Mouse (Mus musculus) heart, embryonic 10.5 days (tissue): ENCODE results near the gene Lmntd1. TPM values are rescaled to one million over a fixed set of nuclear protein-coding genes. Genes with fewer than 3 reads are reported as not detected.
"Not testable (repeated sequence)": the region's sequence is repeated elsewhere in the genome, so short reads cannot be mapped to it uniquely, and the experiment has no call there.

Experiments used
- DNase-seq: peaks from one replicate; pipeline ENCODE4 v3.0.0-alpha.2; 2017; ENCODE audit warnings: low spot score
- H3K27ac ChIP-seq: fragments of 300-500 bp; sonication (generic); 2 replicates; pipeline ENCODE4 v1.5.1; 2016; ENCODE audit warnings: mild to moderate bottlenecking
- H3K27me3 ChIP-seq: fragments of 300-500 bp; sonication (generic); 2 replicates; pipeline ENCODE4 v1.6.1; 2016; ENCODE audit warnings: mild to moderate bottlenecking; ENCODE audit not compliant: poor library complexity, insufficient read depth, severe bottlenecking
- H3K36me3 ChIP-seq: fragments of 300-500 bp; sonication (generic); 2 replicates; pipeline ENCODE4 v1.6.1; 2016; ENCODE audit warnings: mild to moderate bottlenecking, moderate library complexity
- H3K4me1 ChIP-seq: fragments of 300-500 bp; sonication (generic); 2 replicates; pipeline ENCODE4 v1.6.1; 2016; ENCODE audit warnings: mild to moderate bottlenecking
- H3K4me3 ChIP-seq: fragments of 300-500 bp; sonication (generic); 2 replicates; pipeline ENCODE4 v1.5.1; 2016; ENCODE audit warnings: mild to moderate bottlenecking, moderate library complexity
- H3K9me3 ChIP-seq: fragments of 300-500 bp; sonication (generic); 2 replicates; pipeline ENCODE4 v1.6.1; 2016; ENCODE audit warnings: mild to moderate bottlenecking, moderate library complexity
- WGBS: fragments of 180-500 bp; shearing (Covaris S2); methylation state at CpG from one replicate; pipeline ENCODE4 v1.1.7; 2016; 5-methylcytosine and 5-hydroxymethylcytosine counted together
- polyA plus RNA-seq: library from polyadenylated mRNA; unstranded; fragments of >200 nt; fragmentation: Nextera tagmentation; extraction: Ambion mirVana; gene quantifications from 2 replicates; pipeline ENCODE4 v1.2.1, GENCODE M21; 2016

Gene Lmntd1
- polyA plus RNA-seq, 1 experiment from 2014 or later: 2.3 TPM

GRCm38 (mm10) chr6:145346305-145346704, 267.8 kb downstream of the Lmntd1 start:
- DNase-seq: no peak
- Histone ChIP-seq H3K36me3 (no peaks in the 10 kb centered on the region), H3K4me1 (peaks cover 11% of the 10 kb centered on the region; the same call in 1 of the 2 replicates), H3K4me3 (no peak overlapping the region), H3K9me3 (no peaks in the 10 kb centered on the region), H3K27ac (no peak overlapping the region), H3K27me3 (no peaks in the 10 kb centered on the region)
- 84% methylated on average over 8 of the region's 8 CpGs for WGBS

- Histone ChIP-seq H3K9me3 (no peaks in the 10 kb centered on the region), H3K27ac (no peak overlapping the region), H3K4me3 (no peak overlapping the region), H3K4me1 (peaks cover 4% of the 10 kb centered on the region), H3K36me3 (no peaks in the 10 kb centered on the region), H3K27me3 (no peaks in the 10 kb centered on the region)
- no peak for DNase-seq
- 73% methylated on average over 2 of the region's 2 CpGs for WGBS
Observed at GRCm38 (mm10) chr6:145344719-145345118, 269.4 kb downstream of the Lmntd1 start.

GRCm38 (mm10) chr6:145343457-145343856, 270.7 kb downstream of the Lmntd1 start:
- no peak for DNase-seq
- no peak overlapping the region for H3K4me3 ChIP-seq
- peaks cover 14% of the 10 kb centered on the region for H3K4me1 ChIP-seq
- no peaks in the 10 kb centered on the region for H3K36me3 ChIP-seq
- no peaks in the 10 kb centered on the region for H3K9me3 ChIP-seq
- H3K27me3 ChIP-seq: peaks cover 10% of the 10 kb centered on the region
- H3K27ac ChIP-seq: no peak overlapping the region
- WGBS: 73% methylated on average over 1 of the region's 1 CpGs

GRCm38 (mm10) chr6:145342836-145343235, 271.3 kb downstream of the Lmntd1 start:
- Histone ChIP-seq H3K36me3 (no peaks in the 10 kb centered on the region), H3K9me3 (no peaks in the 10 kb centered on the region), H3K4me3 (no peak overlapping the region), H3K27ac (no peak overlapping the region), H3K27me3 (peaks cover 16% of the 10 kb centered on the region), H3K4me1 (peaks cover 14% of the 10 kb centered on the region)
- 81% methylated on average over 11 of the region's 11 CpGs for WGBS
- no peak for DNase-seq

- Histone ChIP-seq H3K4me1 (peaks cover 20% of the 10 kb centered on the region), H3K9me3 (no peaks in the 10 kb centered on the region), H3K27me3 (peaks cover 28% of the 10 kb centered on the region), H3K27ac (peak overlapping the region; percentile 85), H3K4me3 (peak overlapping the region; percentile 59), H3K36me3 (no peaks in the 10 kb centered on the region)
- WGBS: under 1% methylated on average over 33 of the region's 33 CpGs
- peak; percentile 92 for DNase-seq
Observed at GRCm38 (mm10) chr6:145341301-145342193, 272.6 kb downstream of the Lmntd1 start.

- Histone ChIP-seq H3K27me3 (peaks cover 31% of the 10 kb centered on the region), H3K36me3 (no peaks in the 10 kb centered on the region), H3K4me1 (peaks cover 29% of the 10 kb centered on the region), H3K27ac (peak overlapping the region; percentile 85), H3K4me3 (peak overlapping the region; percentile 59), H3K9me3 (no peaks in the 10 kb centered on the region)
- under 1% methylated on average over 36 of the region's 37 CpGs for WGBS
- DNase-seq: peak; percentile 99
Observed at GRCm38 (mm10) chr6:145340657-145341146, 273.4 kb downstream of the Lmntd1 start.

GRCm38 (mm10) chr6:145339956-145340656, 274.0 kb downstream of the Lmntd1 start:
- H3K9me3 ChIP-seq: no peaks in the 10 kb centered on the region
- peak overlapping the region; percentile 59 for H3K4me3 ChIP-seq
- H3K4me1 ChIP-seq: peaks cover 33% of the 10 kb centered on the region
- H3K27me3 ChIP-seq: peaks cover 31% of the 10 kb centered on the region
- DNase-seq: peak; percentile 84
- under 1% methylated on average over 21 of the region's 21 CpGs for WGBS
- H3K27ac ChIP-seq: peak overlapping the region; percentile 85
- H3K36me3 ChIP-seq: no peaks in the 10 kb centered on the region

GRCm38 (mm10) chr6:145338571-145339294, 275.4 kb downstream of the Lmntd1 start:
- no peak for DNase-seq
- peaks cover 37% of the 10 kb centered on the region for H3K27me3 ChIP-seq
- no peak overlapping the region for H3K4me3 ChIP-seq
- peak overlapping the region; percentile 85; the same call in 1 of the 2 replicates for H3K27ac ChIP-seq
- WGBS: 24% methylated on average over 12 of the region's 12 CpGs
- H3K4me1 ChIP-seq: peaks cover 33% of the 10 kb centered on the region
- H3K36me3 ChIP-seq: no peaks in the 10 kb centered on the region
- no peaks in the 10 kb centered on the region for H3K9me3 ChIP-seq

- H3K9me3 ChIP-seq, H3K4me3 ChIP-seq, DNase-seq, H3K27ac ChIP-seq, H3K36me3 ChIP-seq: not testable (repeated sequence)
- Histone ChIP-seq H3K4me1 (peaks cover 33% of the 10 kb centered on the region), H3K27me3 (peaks cover 43% of the 10 kb centered on the region)
- WGBS: 93% methylated on average over 5 of the region's 6 CpGs
Observed at GRCm38 (mm10) chr6:145337521-145337920, 276.6 kb downstream of the Lmntd1 start.

GRCm38 (mm10) chr6:145335876-145336768, 278.0 kb downstream of the Lmntd1 start:
- WGBS: 37% methylated on average over 18 of the region's 18 CpGs
- Histone ChIP-seq H3K27ac (peak overlapping the region; percentile 47; the same call in 1 of the 2 replicates), H3K4me3 (peak overlapping the region; percentile 1; the same call in 1 of the 2 replicates), H3K36me3 (no peaks in the 10 kb centered on the region), H3K27me3 (peaks cover 56% of the 10 kb centered on the region), H3K9me3 (no peaks in the 10 kb centered on the region), H3K4me1 (peaks cover 33% of the 10 kb centered on the region)
- peak; percentile 90 for DNase-seq

- H3K36me3 ChIP-seq: no peaks in the 10 kb centered on the region
- peaks cover 24% of the 10 kb centered on the region for H3K4me1 ChIP-seq
- DNase-seq: no peak
- 80% methylated on average over 3 of the region's 3 CpGs for WGBS
- H3K27me3 ChIP-seq: peaks cover 70% of the 10 kb centered on the region
- H3K4me3 ChIP-seq: no peak overlapping the region
- H3K9me3 ChIP-seq: no peaks in the 10 kb centered on the region
- H3K27ac ChIP-seq: no peak overlapping the region
Observed at GRCm38 (mm10) chr6:145334211-145334610, 279.9 kb downstream of the Lmntd1 start.
